Mouse (Mus musculus): ENCODE data around the gene Git2. TPM values are rescaled to one million over a fixed set of nuclear protein-coding genes. Genes with fewer than 3 reads are reported as not detected.

The Git2 gene
- polyA plus RNA-seq, 1 experiment from 2014 or later: 39.3 TPM

DNA sequence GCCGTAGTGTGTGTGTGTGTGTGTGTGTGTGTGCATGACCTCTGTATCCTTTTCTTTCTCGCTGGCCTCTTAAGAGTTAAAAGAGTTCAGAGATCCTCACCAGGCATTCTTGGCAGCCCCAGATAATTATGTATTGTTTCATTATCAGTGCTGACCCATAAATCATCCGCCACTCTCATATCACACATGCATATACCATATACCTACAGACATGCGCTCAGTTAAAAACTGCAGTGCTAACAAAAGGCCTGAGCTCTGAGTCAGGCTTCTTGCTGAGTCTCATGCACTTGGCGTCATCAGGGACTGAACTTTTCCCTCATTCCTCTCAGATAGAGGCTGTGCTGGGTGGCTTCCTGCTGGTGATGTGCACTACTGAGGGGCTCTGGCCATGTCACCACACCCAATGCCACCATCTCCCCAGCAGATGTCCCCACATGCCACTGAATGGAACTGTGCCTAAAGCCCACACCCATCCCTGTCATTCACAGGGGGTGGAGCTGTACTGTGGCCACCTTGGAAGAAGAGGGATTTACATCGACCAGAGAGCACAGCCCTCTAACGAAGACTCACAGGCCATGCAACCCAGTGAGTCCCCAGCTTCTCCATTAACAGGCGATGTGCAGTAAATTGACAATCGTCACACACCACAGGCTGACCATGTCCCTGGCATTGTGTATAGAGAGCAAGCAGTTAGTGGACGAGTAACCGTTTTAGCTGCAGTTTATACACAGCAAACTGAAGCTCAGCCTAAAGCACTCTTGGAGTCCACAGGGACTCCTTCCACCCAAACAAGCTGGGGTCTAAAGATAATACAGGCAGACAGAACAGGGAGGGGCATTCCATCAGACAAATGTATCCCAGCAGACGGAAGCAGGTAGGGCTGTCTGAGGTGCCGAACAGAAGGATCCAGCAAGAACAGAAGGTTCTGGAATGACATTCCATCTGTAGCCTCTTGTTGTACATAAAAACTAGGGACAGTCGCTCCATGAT, 72.6 kb downstream of the Git2 start:
- Histone ChIP-seq H3K4me3 (no peak overlapping the region), H3K4me1 (replicated peaks) (peaks cover 9% of the 10 kb centered on the region), H3K27me3 (ENCODE audit: insufficient read depth, poor library complexity, severe bottlenecking) (no peaks in the 10 kb centered on the region; the same call in 1 of the 2 replicates), H3K27ac (no peak overlapping the region), H3K9me3 (no peaks in the 10 kb centered on the region), H3K36me3 (no peaks in the 10 kb centered on the region)
- DNase-seq (ENCODE audit: low spot score): peak; percentile 42
- 63% methylated on average over 14 of the region's 14 CpGs for WGBS

DNA sequence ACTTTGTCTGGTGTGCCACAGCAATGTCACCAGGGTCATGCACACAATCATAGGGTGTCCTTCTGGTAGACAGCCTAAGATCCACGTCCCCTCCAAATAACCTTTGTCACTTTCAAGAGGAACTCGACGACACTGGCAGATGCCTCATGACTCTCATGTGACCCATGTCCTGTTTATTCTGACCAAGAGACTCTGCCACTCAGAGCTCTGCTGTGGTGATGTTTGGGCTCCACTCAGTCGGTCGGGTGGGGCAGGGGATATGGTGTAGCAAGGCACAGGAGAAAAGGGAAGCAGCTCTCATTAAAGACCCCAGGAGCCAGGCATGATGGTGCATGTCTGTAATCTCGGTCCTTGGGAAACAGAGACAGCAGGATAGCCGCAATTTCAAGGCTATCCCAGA, 76.3 kb downstream of the Git2 start:
- Histone ChIP-seq H3K9me3 (no peaks in the 10 kb centered on the region), H3K27me3 (ENCODE audit: insufficient read depth, poor library complexity, severe bottlenecking) (no peaks in the 10 kb centered on the region; the same call in 1 of the 2 replicates), H3K36me3 (no peaks in the 10 kb centered on the region), H3K4me3 (no peak overlapping the region), H3K4me1 (replicated peaks) (peaks cover 4% of the 10 kb centered on the region; the same call in 1 of the 2 replicates), H3K27ac (no peak overlapping the region)
- WGBS: 76% methylated on average over 7 of the region's 7 CpGs
- no peak for DNase-seq (ENCODE audit: low spot score)

DNA sequence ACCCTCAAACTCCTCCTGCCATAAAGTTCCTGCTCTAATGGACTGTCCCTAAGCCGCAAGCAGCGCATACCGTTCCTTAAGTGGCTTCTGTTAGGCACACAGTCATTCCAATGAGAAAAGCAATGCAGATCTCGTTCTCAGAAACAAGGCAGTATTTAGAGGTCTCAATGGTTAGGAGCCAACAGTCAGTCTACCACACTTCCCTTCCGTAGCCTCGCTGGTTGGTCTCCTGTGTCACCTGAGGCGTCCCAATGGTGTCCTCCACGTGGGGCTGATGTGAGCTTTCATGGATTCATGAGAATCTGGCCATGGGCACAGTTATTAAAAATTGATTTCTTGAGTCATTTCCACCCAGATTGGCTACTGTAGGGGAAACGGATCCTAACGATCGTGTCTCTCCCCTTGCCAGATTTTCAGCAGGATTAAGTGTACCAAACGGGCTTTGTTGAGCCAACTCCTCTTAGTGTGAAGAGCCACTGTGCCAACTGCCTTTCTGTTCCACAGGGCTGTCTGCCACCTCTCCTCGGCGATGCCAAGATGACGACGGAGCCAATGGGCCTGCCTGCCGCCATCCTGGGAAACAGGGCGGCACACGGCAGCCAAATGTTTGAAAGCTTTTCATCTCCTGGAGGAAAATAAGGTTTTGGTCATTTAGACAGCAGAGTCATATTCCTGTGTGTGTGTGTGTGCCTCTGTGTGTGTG, 77.1 kb downstream of the Git2 start:
- DNase-seq (ENCODE audit: low spot score): no peak
- Histone ChIP-seq H3K9me3 (no peaks in the 10 kb centered on the region), H3K4me3 (no peak overlapping the region), H3K4me1 (replicated peaks) (peaks cover 4% of the 10 kb centered on the region; the same call in 1 of the 2 replicates), H3K27me3 (ENCODE audit: insufficient read depth, poor library complexity, severe bottlenecking) (no peaks in the 10 kb centered on the region), H3K27ac (no peak overlapping the region), H3K36me3 (no peaks in the 10 kb centered on the region)
- 90% methylated on average over 19 of the region's 19 CpGs for WGBS

DNA sequence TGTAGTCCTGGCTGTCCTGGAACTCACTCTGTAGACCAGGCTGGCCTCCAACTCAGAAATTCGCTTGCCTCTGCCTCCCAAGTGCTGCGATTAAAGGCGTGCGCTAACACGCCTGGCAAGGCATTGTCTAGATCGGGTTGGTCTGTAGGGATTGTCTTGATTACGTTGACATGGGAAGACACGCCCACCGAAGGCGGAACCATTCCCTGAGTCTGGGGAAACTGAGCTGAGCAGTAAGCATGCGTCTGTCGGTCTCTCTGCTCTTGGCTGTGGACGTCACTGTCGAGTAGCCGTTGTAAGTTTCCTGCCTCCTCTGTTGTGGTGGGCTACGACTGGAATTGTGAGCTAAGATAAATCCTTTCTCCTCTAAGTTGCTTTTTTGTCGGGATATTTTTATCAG, 78.4 kb downstream of the Git2 start:
- Histone ChIP-seq H3K27ac (no peak overlapping the region), H3K4me3 (no peak overlapping the region)
- 86% methylated on average over 17 of the region's 17 CpGs for WGBS

DNA sequence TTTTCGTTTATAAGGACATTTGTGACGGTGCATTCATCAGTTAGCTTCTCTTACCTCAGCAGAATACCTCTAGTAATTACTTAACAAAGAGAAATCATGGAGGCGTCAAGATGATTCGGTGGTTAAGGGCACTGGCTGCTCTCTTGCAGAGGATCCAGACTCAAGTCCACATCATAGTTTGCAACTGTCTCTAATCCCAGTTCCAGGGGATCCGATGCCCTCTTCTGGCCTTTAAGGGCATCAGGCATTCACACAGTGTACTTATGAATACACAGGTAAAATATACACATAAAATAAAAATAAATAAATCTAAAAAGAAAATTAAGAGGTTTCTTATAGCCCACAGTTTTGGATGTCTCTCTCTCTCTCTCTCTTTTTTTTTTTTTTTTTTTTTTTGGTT, 79.5 kb downstream of the Git2 start:
- H3K27me3 ChIP-seq (ENCODE audit: insufficient read depth, poor library complexity, severe bottlenecking): peaks cover 5% of the 10 kb centered on the region; the same call in 1 of the 2 replicates
- H3K9me3 ChIP-seq: no peaks in the 10 kb centered on the region
- DNase-seq (ENCODE audit: low spot score): no peak
- no peak overlapping the region for H3K4me3 ChIP-seq
- no peaks in the 10 kb centered on the region for H3K36me3 ChIP-seq
- H3K27ac ChIP-seq: no peak overlapping the region
- WGBS: 80% methylated on average over 5 of the region's 5 CpGs
- H3K4me1 ChIP-seq (replicated peaks): peaks cover 6% of the 10 kb centered on the region

More for the DNA sequence above, 78.4 kb downstream of the Git2 start:
- peaks cover 3% of the 10 kb centered on the region; the same call in 1 of the 2 replicates for H3K27me3 ChIP-seq (ENCODE audit: insufficient read depth, poor library complexity, severe bottlenecking)
- H3K36me3 ChIP-seq: no peaks in the 10 kb centered on the region
- no peak for DNase-seq (ENCODE audit: low spot score)
- H3K9me3 ChIP-seq: no peaks in the 10 kb centered on the region
- no peaks in the 10 kb centered on the region for H3K4me1 ChIP-seq (replicated peaks)

DNA sequence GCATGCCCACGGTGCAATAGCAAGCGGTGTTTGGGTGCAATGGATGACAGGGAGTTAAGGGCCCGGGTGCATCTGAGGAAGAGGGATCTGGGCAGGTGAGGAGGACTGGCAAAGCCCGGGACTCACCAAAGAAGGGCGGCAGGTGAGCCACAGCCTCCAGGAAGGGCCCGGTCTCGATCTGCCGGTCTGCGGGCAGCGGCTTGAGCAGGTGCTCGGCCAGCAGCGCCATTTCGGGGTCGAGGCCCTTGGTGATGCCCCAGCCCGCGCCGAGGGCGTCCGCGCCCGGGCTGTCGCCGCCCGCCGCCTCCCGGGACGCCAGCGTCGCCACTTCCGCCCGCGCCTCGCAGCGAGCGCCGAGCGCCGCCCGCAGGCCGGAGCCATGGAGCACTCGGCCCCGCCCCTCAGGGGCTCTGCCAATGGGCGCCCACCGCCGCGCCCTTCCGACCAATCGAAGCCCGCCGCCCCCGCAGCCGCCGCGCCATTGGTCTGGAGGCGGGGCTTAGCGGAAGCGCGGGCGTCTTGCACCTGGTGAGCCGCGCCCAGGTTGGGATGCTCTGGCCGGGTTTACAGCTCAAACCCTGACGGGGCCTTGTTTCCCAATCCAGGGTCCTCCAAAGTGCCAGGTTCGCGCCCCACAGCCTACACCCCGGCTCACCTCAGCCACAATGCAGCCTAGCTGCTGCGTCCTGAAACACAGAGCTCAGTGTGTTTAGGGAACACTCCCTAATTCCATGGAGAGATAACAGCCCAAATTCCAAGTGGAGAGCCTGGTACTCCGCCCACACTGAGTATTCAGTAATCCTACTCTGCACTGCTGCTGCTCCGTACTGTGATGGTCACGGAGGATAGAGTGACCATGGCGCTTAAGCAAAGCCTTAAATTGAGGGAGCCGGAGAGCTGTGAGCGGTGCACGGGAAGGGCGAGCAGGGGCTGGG, 84.4 kb downstream of the Git2 start, which contains the start of gene Gltp:
Gene Gltp (minus strand): TSS at position 352 of the 935 bp plus-strand sequence.
- WGBS: 3% methylated on average over 75 of the region's 75 CpGs
- Histone ChIP-seq H3K27ac (peak within 1 kb of the TSS; percentile 90), H3K9me3 (no peaks in the 10 kb centered on the region), H3K27me3 (ENCODE audit: insufficient read depth, poor library complexity, severe bottlenecking) (peaks cover 5% of the 10 kb centered on the region; the same call in 1 of the 2 replicates), H3K36me3 (no peaks in the 10 kb centered on the region), H3K4me1 (replicated peaks) (peaks cover 39% of the 10 kb centered on the region), H3K4me3 (peak within 1 kb of the TSS; percentile 90)
- DNase-seq (ENCODE audit: low spot score): peak; percentile 91

DNA sequence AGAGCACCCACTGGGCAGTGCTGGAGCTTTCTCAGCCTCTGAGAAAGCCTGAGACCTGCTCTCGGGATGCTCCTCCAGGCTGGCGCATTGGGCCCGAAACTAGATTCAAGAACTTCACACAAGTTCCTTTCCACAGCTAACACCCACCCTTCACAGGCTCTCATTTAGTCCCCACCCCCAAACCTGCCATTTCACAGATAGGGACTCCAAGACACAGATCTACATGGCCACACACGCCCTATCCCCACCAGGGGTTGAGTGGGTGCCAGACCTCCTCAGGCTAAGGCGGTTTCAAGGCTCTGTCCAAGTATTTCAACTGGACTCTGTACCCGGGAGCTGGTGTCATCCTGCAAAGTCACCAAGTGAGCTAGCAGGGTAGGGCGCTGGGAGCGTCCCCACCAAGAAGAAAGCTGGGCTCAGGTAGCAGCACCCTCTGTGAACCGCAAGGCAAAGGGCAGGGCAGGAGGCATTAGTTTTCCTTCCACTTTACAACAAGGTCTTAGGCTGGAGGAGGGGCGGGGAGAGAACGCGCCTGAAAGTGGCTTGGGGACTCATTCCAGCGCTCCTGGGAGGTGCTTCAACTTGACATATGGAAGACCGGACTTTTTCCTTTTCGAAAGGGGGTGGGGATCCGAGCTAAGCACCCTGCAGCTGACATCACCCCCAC, 85.5 kb downstream of the Git2 start:
- no peaks in the 10 kb centered on the region for H3K9me3 ChIP-seq
- DNase-seq (ENCODE audit: low spot score): peak; percentile 12
- peaks cover 5% of the 10 kb centered on the region; the same call in 1 of the 2 replicates for H3K27me3 ChIP-seq (ENCODE audit: insufficient read depth, poor library complexity, severe bottlenecking)
- H3K27ac ChIP-seq: peak overlapping the region; percentile 90
- no peaks in the 10 kb centered on the region for H3K36me3 ChIP-seq
- H3K4me1 ChIP-seq (replicated peaks): peaks cover 46% of the 10 kb centered on the region
- WGBS: 21% methylated on average over 16 of the region's 16 CpGs
- peak overlapping the region; percentile 90 for H3K4me3 ChIP-seq

DNA sequence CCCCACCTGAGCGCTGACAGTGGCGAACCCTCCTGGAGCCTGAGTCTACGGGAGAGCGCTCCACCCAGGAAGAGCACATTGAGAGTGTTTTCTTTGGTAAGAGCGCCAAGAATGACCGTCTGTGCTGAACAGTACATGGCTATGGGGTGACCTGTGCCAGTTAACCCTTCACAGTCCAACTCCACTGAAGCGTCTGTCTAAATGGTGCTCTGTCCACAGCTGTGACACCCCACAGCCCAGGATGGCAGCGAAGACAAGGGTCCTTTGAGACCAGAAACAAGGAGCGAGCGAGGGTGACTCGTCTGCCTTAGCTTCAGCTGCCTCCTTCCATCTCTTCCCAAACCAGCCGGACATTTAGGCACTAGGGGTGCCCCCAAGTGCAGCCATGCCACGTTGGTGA, 86.6 kb downstream of the Git2 start:
- H3K4me3 ChIP-seq: no peak overlapping the region
- WGBS: 85% methylated on average over 13 of the region's 13 CpGs

DNA sequence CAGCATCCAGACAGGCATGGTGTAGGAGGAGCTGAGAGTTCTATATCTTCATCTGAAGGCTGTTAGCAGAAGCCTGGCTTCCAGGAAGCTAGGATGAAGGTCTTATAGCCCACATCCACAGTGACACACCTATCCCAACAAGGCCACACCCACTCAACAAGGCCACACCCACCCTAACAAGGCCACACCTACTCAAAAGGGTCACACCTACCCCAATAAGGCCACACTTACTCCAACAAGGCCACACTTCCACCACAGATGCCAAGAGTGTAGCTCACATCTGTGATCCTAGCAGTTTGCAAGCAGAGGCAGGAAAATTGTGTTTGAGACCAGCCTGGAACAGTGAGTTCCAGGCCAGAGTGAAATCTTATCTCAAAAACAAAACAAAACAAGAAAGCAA, 87.4 kb downstream of the Git2 start:
- H3K4me1 ChIP-seq (replicated peaks): peaks cover 65% of the 10 kb centered on the region
- no peak overlapping the region for H3K27ac ChIP-seq
- H3K27me3 ChIP-seq (ENCODE audit: insufficient read depth, poor library complexity, severe bottlenecking): peaks cover 5% of the 10 kb centered on the region; the same call in 1 of the 2 replicates
- DNase-seq (ENCODE audit: low spot score): no peak
- H3K4me3 ChIP-seq: no peak overlapping the region
- H3K36me3 ChIP-seq: no peaks in the 10 kb centered on the region
- no peaks in the 10 kb centered on the region for H3K9me3 ChIP-seq

More for the DNA sequence above, 86.6 kb downstream of the Git2 start:
- no peak overlapping the region for H3K27ac ChIP-seq
- DNase-seq (ENCODE audit: low spot score): no peak
- H3K4me1 ChIP-seq (replicated peaks): peaks cover 57% of the 10 kb centered on the region
- no peaks in the 10 kb centered on the region for H3K36me3 ChIP-seq
- peaks cover 5% of the 10 kb centered on the region; the same call in 1 of the 2 replicates for H3K27me3 ChIP-seq (ENCODE audit: insufficient read depth, poor library complexity, severe bottlenecking)
- H3K9me3 ChIP-seq: no peaks in the 10 kb centered on the region

DNA sequence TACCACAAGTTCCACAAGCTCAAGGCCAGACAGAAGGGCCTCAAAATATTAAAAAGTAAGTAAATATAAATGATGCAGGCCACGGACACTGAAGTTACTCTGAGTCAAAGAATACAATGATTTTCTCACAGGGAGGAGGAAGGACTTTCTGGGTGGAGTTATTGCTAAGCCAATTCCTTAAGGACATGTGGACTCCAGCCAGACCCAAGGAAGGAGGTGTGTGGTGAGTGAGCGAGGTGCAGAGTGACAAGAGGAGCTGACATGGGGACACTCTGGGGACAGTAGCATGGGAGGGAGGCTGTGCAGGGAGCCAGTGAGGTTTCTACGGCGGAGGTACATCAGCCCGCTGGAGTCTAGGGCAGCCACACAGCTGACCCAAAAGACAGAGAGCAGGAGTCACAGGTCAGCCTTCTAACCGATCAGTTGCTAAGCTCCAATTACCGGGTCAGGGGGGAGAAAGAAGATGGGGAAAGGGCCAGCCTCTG, 88.5 kb downstream of the Git2 start:
- H3K9me3 ChIP-seq: no peaks in the 10 kb centered on the region
- peak; percentile 23 for DNase-seq (ENCODE audit: low spot score)
- WGBS: 54% methylated on average over 7 of the region's 7 CpGs
- H3K27ac ChIP-seq: no peak overlapping the region
- H3K36me3 ChIP-seq: no peaks in the 10 kb centered on the region
- H3K27me3 ChIP-seq (ENCODE audit: insufficient read depth, poor library complexity, severe bottlenecking): peaks cover under 1% of the 10 kb centered on the region; the same call in 1 of the 2 replicates
- no peak overlapping the region for H3K4me3 ChIP-seq
- peaks cover 73% of the 10 kb centered on the region for H3K4me1 ChIP-seq (replicated peaks)

DNA sequence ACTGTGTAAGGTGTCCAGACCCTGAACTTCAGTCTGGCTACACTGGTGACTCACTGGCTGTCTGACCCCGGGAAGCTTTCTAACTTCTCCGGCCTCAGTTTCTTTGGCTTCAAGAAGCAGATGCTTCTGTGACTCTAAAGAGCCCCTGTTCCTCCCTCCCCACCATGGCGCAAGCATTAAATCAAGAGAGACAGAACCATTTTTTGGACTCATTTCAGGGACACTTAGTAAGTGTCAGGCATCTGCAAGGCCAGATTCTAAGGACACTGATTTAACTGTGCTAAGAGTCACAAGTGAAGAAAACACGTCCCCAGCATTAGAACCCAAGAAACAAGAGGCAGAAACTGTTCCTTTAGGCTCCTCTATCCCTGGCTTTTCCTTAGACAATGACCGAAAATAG, 89.3 kb downstream of the Git2 start:
- no peaks in the 10 kb centered on the region for H3K36me3 ChIP-seq
- peaks cover 75% of the 10 kb centered on the region for H3K4me1 ChIP-seq (replicated peaks)
- no peak overlapping the region for H3K4me3 ChIP-seq
- no peaks in the 10 kb centered on the region for H3K27me3 ChIP-seq (ENCODE audit: insufficient read depth, poor library complexity, severe bottlenecking)
- no peak overlapping the region for H3K27ac ChIP-seq
- 90% methylated on average over 5 of the region's 5 CpGs for WGBS
- no peaks in the 10 kb centered on the region for H3K9me3 ChIP-seq
- no peak for DNase-seq (ENCODE audit: low spot score)
